Comparison of ENCODE assay signal across 15 mouse cellular contexts in genomic region chr9:46072101-46072835, GRCm38 (mm10). TPM values are rescaled to one million over a fixed set of nuclear protein-coding genes. Genes with fewer than 3 reads are reported as not detected.
A peak's percentile ranks its signal among the peaks of the same experiment; 100 is the strongest.
DNase-seq lines count a peak whose midpoint lies in the region; ATAC-seq and TF ChIP-seq lines count a peak whose summit lies in the region.
"Had no signal": no experiment of that assay in that cellular context is flagged by ENCODE, and none has a peak within 500 bp of the region (broad histone marks: within the 10 kb centered on the region; RNA-seq: fewer than 3 reads in every experiment).

No protein-coding gene starts in this region.

- no peaks in the 10 kb centered on the region for H3K9me3 ChIP-seq in lung, embryonic 14.5 days (ENCODE audit: low read depth, low read length)
- H3K9me3 ChIP-seq: embryonic facial prominence, embryonic 12.5 days; forebrain, embryonic 15.5 days; heart, embryonic 13.5 days; limb, embryonic 15.5 days; midbrain, embryonic 12.5 days; neural tube, embryonic 15.5 days had no signal

- no peaks in the 10 kb centered on the region for H3K4me1 ChIP-seq in lung, embryonic 14.5 days (ENCODE audit: insufficient read depth)
- peaks cover 24% of the 10 kb centered on the region for H3K4me1 ChIP-seq in lung, adult 2 months (ENCODE audit: control insufficient read depth, insufficient read depth, low read length)

- H3K36me3 ChIP-seq in lung, embryonic 14.5 days (ENCODE audit: insufficient read depth), result no peaks in the 10 kb centered on the region
- H3K36me3 ChIP-seq: embryonic facial prominence, embryonic 12.5 days; forebrain, embryonic 15.5 days; heart, embryonic 13.5 days; limb, embryonic 15.5 days; midbrain, embryonic 12.5 days; neural tube, embryonic 15.5 days had no signal

- H3K9ac ChIP-seq in lung, embryonic 14.5 days, result no peak overlapping the region
- H3K9ac ChIP-seq: embryonic facial prominence, embryonic 12.5 days; forebrain, embryonic 15.5 days; heart, embryonic 13.5 days; limb, embryonic 15.5 days; midbrain, embryonic 12.5 days; neural tube, embryonic 15.5 days had no signal

- H3K27me3 ChIP-seq in lung, embryonic 14.5 days (ENCODE audit: insufficient read depth, low read length), result no peaks in the 10 kb centered on the region
- H3K27me3 ChIP-seq: embryonic facial prominence, embryonic 12.5 days; forebrain, embryonic 15.5 days; heart, embryonic 13.5 days; limb, embryonic 15.5 days; midbrain, embryonic 12.5 days; neural tube, embryonic 15.5 days had no signal

- TF ChIP-seq CTCF in lung, embryonic 14.5 days (IDR thresholded peaks at IDR 0.05; ENCODE audit: low read depth), result 0 out of 2 replicates have a peak, but pooled peaks have one; percentile 13
- no peak for TF ChIP-seq CTCF in lung, adult 2 months (IDR thresholded peaks at IDR 0.05; ENCODE audit: insufficient read depth, low read length)

- TF ChIP-seq POLR2A in lung, adult 2 months (IDR thresholded peaks at IDR 0.05; ENCODE audit: borderline replicate concordance, extremely low read depth, low read depth, low read length), result no peak

- H3K4me2 ChIP-seq in lung, embryonic 14.5 days, result no peak overlapping the region
- H3K4me2 ChIP-seq: embryonic facial prominence, embryonic 12.5 days; forebrain, embryonic 15.5 days; heart, embryonic 13.5 days; limb, embryonic 15.5 days; midbrain, embryonic 12.5 days; neural tube, embryonic 15.5 days had no signal

- DNase-seq in cerebellum, postnatal 25 days, result peak; percentile 41 to 53
- no peak for DNase-seq in cerebellum, adult 11 months
- no peak for DNase-seq in lung, embryonic 14.5 days
- no peak for DNase-seq in lung, adult 2 months
- peak; percentile 46 for DNase-seq in ZHBTc4 (ENCODE audit: low read depth, low spot score)
- peak; percentile 49 for DNase-seq in testis, postnatal 10 days (ENCODE audit: low spot score)
- no peak for DNase-seq in right cerebral cortex, postnatal 25 days
- no peak for DNase-seq in heart, adult 18-20 months
- DNase-seq: adrenal gland, adult 8-10 months had no signal

- no peak for ATAC-seq in lung, embryonic 14.5 days (ENCODE audit: insufficient read depth)
- ATAC-seq: forebrain, embryonic 15.5 days had no signal

- no peak overlapping the region for H3K4me3 ChIP-seq in lung, embryonic 14.5 days (ENCODE audit: low read depth, low read length)
- no peak overlapping the region for H3K4me3 ChIP-seq in lung, adult 2 months (replicated peaks; ENCODE audit: extremely low read depth, low read depth, low read length)
- H3K4me3 ChIP-seq: embryonic facial prominence, embryonic 12.5 days; forebrain, embryonic 15.5 days; heart, embryonic 13.5 days; limb, embryonic 15.5 days; midbrain, embryonic 12.5 days; neural tube, embryonic 15.5 days had no signal

- WGBS in lung, embryonic 14.5 days, result 67% methylated on average over 9 of the region's 9 CpGs
- 71% methylated on average over 9 of the region's 9 CpGs for WGBS in lung, adult 2 months

- no peak overlapping the region for H3K27ac ChIP-seq in lung, embryonic 14.5 days (ENCODE audit: low read depth)
- H3K27ac ChIP-seq: embryonic facial prominence, embryonic 12.5 days; forebrain, embryonic 15.5 days; heart, embryonic 13.5 days; limb, embryonic 15.5 days; midbrain, embryonic 12.5 days; neural tube, embryonic 15.5 days had no signal

RNA-seq across cellular contexts. Expression of gene Sik3, which starts 59.6 kb away (rescaled TPM):
- polyA plus RNA-seq in lung, embryonic 14.5 days (2014; fragmentation: Nextera tagmentation; extraction: Ambion mirVana), result 14.1 and 15.7 TPM in 2 replicates
- 16.7 and 22.2 TPM in 2 replicates for polyA plus RNA-seq in lung, adult 2 months (2012; rRNA removed)
- 10 to 100 TPM; 67.9 to 69.1 TPM for total RNA-seq in heart, adult 18-20 months (2021)

RNA-seq across cellular contexts. Expression of gene Pafah1b2, which starts 59.8 kb away (rescaled TPM):
- polyA plus RNA-seq in lung, embryonic 14.5 days (2014; fragmentation: Nextera tagmentation; extraction: Ambion mirVana), result 179 and 184 TPM in 2 replicates
- polyA plus RNA-seq in lung, adult 2 months (2012; rRNA removed), result 22.0 and 24.9 TPM in 2 replicates
- 10 to 100 TPM; 52.3 to 58.0 TPM for total RNA-seq in heart, adult 18-20 months (2021)

Comparison
In these comparisons a context has a peak if more than half of its experiments do, and no peak if none do; other contexts are left out.
1. DNase-seq: peak in cerebellum, postnatal 25 days (2 of 2), ZHBTc4 (single experiment) and testis, postnatal 10 days (single experiment); none in cerebellum, adult 11 months (single experiment), lung, embryonic 14.5 days (single experiment), lung, adult 2 months (single experiment), right cerebral cortex, postnatal 25 days (single experiment) and heart, adult 18-20 months (0 of 2).